Mouse (Mus musculus): ENCODE data around the gene Cdkal1.

- no peak for TF ChIP-seq EP300 (IDR thresholded peaks at IDR 0.05; ENCODE audit: insufficient read depth, low read depth, low read length)
- TF ChIP-seq CTCF (IDR thresholded peaks at IDR 0.05) = no peak
Measured at GRCm38 (mm10) chr13:29235065-29235464, 620.4 kb downstream of the Cdkal1 start.
